Mouse (Mus musculus) forebrain, embryonic 12.5 days (tissue): Measurements from ENCODE around the gene Gm3238. TPM values are rescaled to one million over a fixed set of nuclear protein-coding genes. Genes with fewer than 3 reads are reported as not detected.

Experiments
- ATAC-seq: fragments of 200-750 bp; cut with Nextera tagmentation; 2 replicates; pipeline ENCODE4 v1.8.0; 2017; ENCODE audit warnings: moderate TSS enrichment; ENCODE audit not compliant: low FRiP score
- H3K27ac ChIP-seq: fragments of 300-500 bp; sonication (generic); 2 replicates; pipeline ENCODE4 v1.5.1; 2016; ENCODE audit warnings: mild to moderate bottlenecking
- H3K27me3 ChIP-seq: fragments of 300-500 bp; sonication (generic); 2 replicates; pipeline ENCODE4 v1.6.1; 2016; ENCODE audit warnings: mild to moderate bottlenecking
- H3K36me3 ChIP-seq: fragments of 300-500 bp; sonication (generic); replicated peaks from 2 replicates; pipeline ENCODE4 v1.6.1; 2016; ENCODE audit warnings: mild to moderate bottlenecking
- H3K4me1 ChIP-seq: fragments of 300-500 bp; sonication (generic); 2 replicates; pipeline ENCODE4 v1.6.1; 2016
- H3K4me2 ChIP-seq: fragments of 300-500 bp; sonication (generic); 2 replicates; pipeline ENCODE4 v1.6.1; 2016; ENCODE audit warnings: mild to moderate bottlenecking, moderate library complexity
- H3K4me3 ChIP-seq: fragments of 300-500 bp; sonication (generic); replicated peaks from 2 replicates; pipeline ENCODE4 v1.5.1; 2016; ENCODE audit warnings: mild to moderate bottlenecking
- H3K9ac ChIP-seq: fragments of 300-500 bp; sonication (generic); 2 replicates; pipeline ENCODE4 v1.6.1; 2016; ENCODE audit warnings: mild to moderate bottlenecking
- H3K9me3 ChIP-seq: fragments of 300-500 bp; sonication (generic); 2 replicates; pipeline ENCODE4 v1.6.1; 2016
- WGBS: fragments of 180-500 bp; shearing (Covaris S2); methylation state at CpG from one replicate; pipeline ENCODE4 v1.1.7; 2016; 5-methylcytosine and 5-hydroxymethylcytosine counted together
- polyA plus RNA-seq: library from polyadenylated mRNA; unstranded; fragments of >200 nt; fragmentation: Nextera tagmentation; extraction: Ambion mirVana; gene quantifications from 2 replicates; pipeline ENCODE4 v1.2.1, GENCODE M21; 2016

The Gm3238 gene
- polyA plus RNA-seq, 1 experiment from 2014 or later, result not detected

- no peaks in the 10 kb centered on the region for H3K36me3 ChIP-seq
- no peaks in the 10 kb centered on the region for H3K27me3 ChIP-seq
- no peak overlapping the region for H3K27ac ChIP-seq
- H3K9ac ChIP-seq, result no peak overlapping the region
- H3K4me2 ChIP-seq, result no peak overlapping the region
- no peaks in the 10 kb centered on the region for H3K9me3 ChIP-seq
- H3K4me1 ChIP-seq, result peaks cover 12% of the 10 kb centered on the region
- no peak for ATAC-seq
- 82% methylated on average over 1 of the region's 1 CpGs for WGBS
- no peak overlapping the region for H3K4me3 ChIP-seq
These were observed 35.2 kb downstream of the Gm3238 start for GRCm38 (mm10) chr10:77735928-77736327.

- H3K9me3 ChIP-seq, result no peaks in the 10 kb centered on the region
- H3K27me3 ChIP-seq, result no peaks in the 10 kb centered on the region
- no peak overlapping the region for H3K4me3 ChIP-seq
- no peak overlapping the region for H3K27ac ChIP-seq
- no peaks in the 10 kb centered on the region for H3K4me1 ChIP-seq
- no peaks in the 10 kb centered on the region for H3K36me3 ChIP-seq
- H3K4me2 ChIP-seq, result no peak overlapping the region
- 59% methylated on average over 4 of the region's 4 CpGs for WGBS
- ATAC-seq, result no peak
- no peak overlapping the region for H3K9ac ChIP-seq
These were observed 41.9 kb downstream of the Gm3238 start for GRCm38 (mm10) chr10:77729241-77729640.

- Histone ChIP-seq H3K27ac (no peak overlapping the region), H3K4me2 (no peak overlapping the region), H3K9ac (no peak overlapping the region), H3K9me3 (no peaks in the 10 kb centered on the region), H3K4me3 (no peak overlapping the region), H3K27me3 (no peaks in the 10 kb centered on the region), H3K36me3 (no peaks in the 10 kb centered on the region), H3K4me1 (no peaks in the 10 kb centered on the region)
- ATAC-seq, result no peak
- WGBS, result 63% methylated on average over 4 of the region's 4 CpGs
These were observed 42.8 kb downstream of the Gm3238 start for GRCm38 (mm10) chr10:77728280-77728679.

GRCm38 (mm10) chr10:77726186-77726585 lies 44.9 kb downstream of the Gm3238 start, which contains the start of gene Gm10100:
Gm10100 (plus strand) TSS chr10:77726486.
- Histone ChIP-seq H3K9ac (no peak within 1 kb of the TSS), H3K27me3 (no peaks in the 10 kb centered on the region), H3K4me1 (no peaks in the 10 kb centered on the region), H3K4me3 (no peak within 1 kb of the TSS), H3K9me3 (no peaks in the 10 kb centered on the region), H3K4me2 (no peak within 1 kb of the TSS), H3K36me3 (no peaks in the 10 kb centered on the region), H3K27ac (no peak within 1 kb of the TSS)
- 32% methylated on average over 3 of the region's 3 CpGs for WGBS
- no peak for ATAC-seq

- 76% methylated on average over 8 of the region's 8 CpGs for WGBS
- no peak overlapping the region for H3K27ac ChIP-seq
- no peak overlapping the region for H3K4me2 ChIP-seq
- 0 out of 2 replicates have a peak, but pooled peaks cover 4% of the 10 kb centered on the region for H3K9me3 ChIP-seq
- no peaks in the 10 kb centered on the region for H3K4me1 ChIP-seq
- H3K4me3 ChIP-seq, result no peak overlapping the region
- no peak overlapping the region for H3K9ac ChIP-seq
- ATAC-seq, result no peak
- no peaks in the 10 kb centered on the region for H3K27me3 ChIP-seq
- no peaks in the 10 kb centered on the region for H3K36me3 ChIP-seq
These were observed 46.3 kb downstream of the Gm3238 start for GRCm38 (mm10) chr10:77724855-77725254.

Other genes with a start within 250 kb of the Gm3238 start
- gene Itgb2, start 241.1 kb downstream of the Gm3238 start, polyA plus RNA-seq, result 0.64 and 0.74 TPM in 2 replicates
- 61.9 and 64.6 TPM in 2 replicates for gene Pttg1ip, start 189.6 kb downstream of the Gm3238 start, polyA plus RNA-seq
- gene Sumo3, start 165.2 kb downstream of the Gm3238 start, polyA plus RNA-seq, result 322 and 326 TPM in 2 replicates
- 15.7 and 23.4 TPM in 2 replicates for gene Gm49325, start 165.1 kb downstream of the Gm3238 start, polyA plus RNA-seq
- 87.0 and 92.7 TPM in 2 replicates for gene Ube2g2, start 149.1 kb downstream of the Gm3238 start, polyA plus RNA-seq
- 0.46 and 0.92 TPM in 2 replicates for gene Tspear, start 84.8 kb downstream of the Gm3238 start, polyA plus RNA-seq
- not detected in 2 replicates for gene Gm19402, start 80.6 kb downstream of the Gm3238 start, polyA plus RNA-seq
- not detected in 2 replicates for gene Gm9508, start 74.1 kb downstream of the Gm3238 start, polyA plus RNA-seq
- gene Gm10272, start 64.7 kb downstream of the Gm3238 start, polyA plus RNA-seq, result not detected in 2 replicates
- not detected in 2 replicates for gene Gm10024, start 59.9 kb downstream of the Gm3238 start, polyA plus RNA-seq
- gene Gm10142, start 55.5 kb downstream of the Gm3238 start, polyA plus RNA-seq, result not detected in 2 replicates
- gene Krtap12-1, start 50.7 kb downstream of the Gm3238 start, polyA plus RNA-seq, result not detected in 2 replicates
- not detected in 2 replicates for gene Gm10100, start 44.8 kb downstream of the Gm3238 start, polyA plus RNA-seq
- not detected in 2 replicates for gene Gm18596, start 28.7 kb downstream of the Gm3238 start, polyA plus RNA-seq
- not detected in 2 replicates for gene Gm9736, start 20.0 kb downstream of the Gm3238 start, polyA plus RNA-seq
- gene Gm3233, start 11.6 kb downstream of the Gm3238 start, polyA plus RNA-seq, result not detected in 2 replicates
- not detected in 2 replicates for gene Gm7138, start 5.6 kb upstream of the Gm3238 start, polyA plus RNA-seq
- gene Gm3250, start 11.2 kb upstream of the Gm3238 start, polyA plus RNA-seq, result not detected in 2 replicates
- not detected in 2 replicates for gene Gm7137, start 16.9 kb upstream of the Gm3238 start, polyA plus RNA-seq
- not detected in 2 replicates for gene Gm9639, start 23.8 kb upstream of the Gm3238 start, polyA plus RNA-seq
- not detected in 2 replicates for gene Gm19668, start 27.8 kb upstream of the Gm3238 start, polyA plus RNA-seq
- not detected in 2 replicates for gene Gm9507, start 40.5 kb upstream of the Gm3238 start, polyA plus RNA-seq
- not detected in 2 replicates for gene Gm2696, start 43.4 kb upstream of the Gm3238 start, polyA plus RNA-seq
- not detected in 2 replicates for gene Krtap10-4, start 55.8 kb upstream of the Gm3238 start, polyA plus RNA-seq
- gene Krtap10-10, start 64.6 kb upstream of the Gm3238 start, polyA plus RNA-seq, result not detected in 2 replicates
- not detected in 2 replicates for gene Gm36176, start 75.5 kb upstream of the Gm3238 start, polyA plus RNA-seq
- not detected in 2 replicates for gene Gm10318, start 81.5 kb upstream of the Gm3238 start, polyA plus RNA-seq
- gene Gm3285, start 90.7 kb upstream of the Gm3238 start, polyA plus RNA-seq, result not detected in 2 replicates
- gene Lrrc3, start 131.2 kb upstream of the Gm3238 start, polyA plus RNA-seq, result 4.4 and 4.7 TPM in 2 replicates
- 0.62 and 1.1 TPM in 2 replicates for gene Trpm2, start 199.2 kb upstream of the Gm3238 start, polyA plus RNA-seq
- gene 1810043G02Rik, start 207.2 kb upstream of the Gm3238 start, polyA plus RNA-seq, result 28.1 and 32.2 TPM in 2 replicates
- 134 and 135 TPM in 2 replicates for gene Pfkl, start 238.8 kb upstream of the Gm3238 start, polyA plus RNA-seq